Mouse (Mus musculus): Measurements from ENCODE around the gene Dnajb13.

The Dnajb13 gene

GRCm38 (mm10) chr7:100514573-100514972 is at the start of gene Dnajb13:
TSS of gene Dnajb13 (minus strand) at chr7:100514960.
- no peak for DNase-seq

GRCm38 (mm10) chr7:100561861-100562587 is 47.3 kb upstream of the Dnajb13 start:
- no peak for DNase-seq

GRCm38 (mm10) chr7:100559331-100559730 is 44.6 kb upstream of the Dnajb13 start:
- no peak for DNase-seq

- no peak for DNase-seq
Measured at GRCm38 (mm10) chr7:100557241-100557640, 42.5 kb upstream of the Dnajb13 start.

GRCm38 (mm10) chr7:100555431-100555951 is 40.7 kb upstream of the Dnajb13 start:
- no peak for DNase-seq

GRCm38 (mm10) chr7:100554939-100555338 is 40.2 kb upstream of the Dnajb13 start:
- DNase-seq = no peak

- DNase-seq = no peak
Measured at GRCm38 (mm10) chr7:100550338-100551007, 35.7 kb upstream of the Dnajb13 start.

GRCm38 (mm10) chr7:100549796-100550195 is 35.0 kb upstream of the Dnajb13 start:
- DNase-seq = no peak

- no peak for DNase-seq
Measured at GRCm38 (mm10) chr7:100547631-100548030, 32.9 kb upstream of the Dnajb13 start.

- no peak for DNase-seq
Measured at GRCm38 (mm10) chr7:100544437-100544836, 29.7 kb upstream of the Dnajb13 start.

GRCm38 (mm10) chr7:100539516-100539915 is 24.8 kb upstream of the Dnajb13 start:
- no peak for DNase-seq

GRCm38 (mm10) chr7:100537519-100537902 is 22.8 kb upstream of the Dnajb13 start:
- DNase-seq = no peak

GRCm38 (mm10) chr7:100536804-100537518 is 22.2 kb upstream of the Dnajb13 start, which contains the start of gene Coa4:
TSS of gene Coa4 (plus strand) at chr7:100537071.
- peak; percentile 87 for DNase-seq

- no peak for DNase-seq
Measured at GRCm38 (mm10) chr7:100535831-100536230, 21.1 kb upstream of the Dnajb13 start.

GRCm38 (mm10) chr7:100534216-100534615 is 19.5 kb upstream of the Dnajb13 start:
- no peak for DNase-seq

GRCm38 (mm10) chr7:100533503-100533902 is 18.7 kb upstream of the Dnajb13 start:
- peak; percentile 11 for DNase-seq

GRCm38 (mm10) chr7:100530766-100531165 is 16.0 kb upstream of the Dnajb13 start:
- no peak for DNase-seq

- DNase-seq = no peak
Measured at GRCm38 (mm10) chr7:100524669-100525068, 9.9 kb upstream of the Dnajb13 start.

GRCm38 (mm10) chr7:100522222-100522621 is 7.5 kb upstream of the Dnajb13 start:
- DNase-seq = no peak

GRCm38 (mm10) chr7:100520663-100521285 is 6.0 kb upstream of the Dnajb13 start:
- DNase-seq = peak; percentile 92

GRCm38 (mm10) chr7:100520204-100520603 is 5.4 kb upstream of the Dnajb13 start:
- no peak for DNase-seq

GRCm38 (mm10) chr7:100511602-100512001 is 3.2 kb downstream of the Dnajb13 start:
- DNase-seq = no peak

GRCm38 (mm10) chr7:100508670-100509069 is 6.1 kb downstream of the Dnajb13 start:
- no peak for DNase-seq

Measured in thymus, postnatal 4 days (tissue).